Mouse (Mus musculus): ENCODE results near the gene Dpf2.

- TF ChIP-seq CTCF (IDR thresholded peaks at IDR 0.05; ENCODE audit: insufficient read depth, low read depth, low read length) (no peak), POLR2A (IDR thresholded peaks at IDR 0.05; ENCODE audit: insufficient read depth, low read depth, low read length) (no peak)
Observed at GRCm38 (mm10) chr19:5891521-5892258, 21.1 kb downstream of the Dpf2 start.

All from olfactory bulb, adult 2 months (tissue).